Mouse (Mus musculus): Measurements from ENCODE around the gene Elmo1. TPM values are rescaled to one million over a fixed set of nuclear protein-coding genes. Genes with fewer than 3 reads are reported as not detected.

Gene Elmo1
- total and polyA plus RNA-seq, 2 experiments from 2014 or later: 35.2 to 36.4 TPM

- ATAC-seq (ENCODE audit: low FRiP score): no peak
- no peaks in the 10 kb centered on the region for H3K27me3 ChIP-seq (ENCODE audit: insufficient read depth, low read length)
- peaks cover 12% of the 10 kb centered on the region for H3K4me1 ChIP-seq (ENCODE audit: insufficient read depth, low read length)
- no peaks in the 10 kb centered on the region for H3K9me3 ChIP-seq (ENCODE audit: low read length)
- no peak for TF ChIP-seq CTCF (IDR thresholded peaks at IDR 0.05)
- WGBS: 74% methylated on average over 4 of the region's 4 CpGs
- peak overlapping the region; percentile 71 for H3K4me2 ChIP-seq (ENCODE audit: low read depth, low read length, poor library complexity, severe bottlenecking)
- no peak overlapping the region; the same call in 1 of the 2 replicates for H3K27ac ChIP-seq (ENCODE audit: low read depth, low read length)
- peak overlapping the region; percentile 54 for H3K9ac ChIP-seq (replicated peaks; ENCODE audit: low read length, poor library complexity, severe bottlenecking)
- H3K4me3 ChIP-seq (ENCODE audit: low read depth, low read length): peak overlapping the region; percentile 48
- no peaks in the 10 kb centered on the region for H3K36me3 ChIP-seq (ENCODE audit: insufficient read depth, low read length)
- no peak for DNase-seq (ENCODE audit: low spot score)
Observed at GRCm38 (mm10) chr13:20474600-20474999, 384.2 kb downstream of the Elmo1 start.

- Histone ChIP-seq H3K4me2 (ENCODE audit: low read depth, low read length, poor library complexity, severe bottlenecking) (no peak overlapping the region), H3K9ac (replicated peaks; ENCODE audit: low read length, poor library complexity, severe bottlenecking) (no peak overlapping the region), H3K4me3 (ENCODE audit: low read depth, low read length) (no peak overlapping the region), H3K9me3 (ENCODE audit: low read length) (no peaks in the 10 kb centered on the region), H3K27me3 (ENCODE audit: insufficient read depth, low read length) (no peaks in the 10 kb centered on the region), H3K36me3 (ENCODE audit: insufficient read depth, low read length) (0 out of 2 replicates have a peak, but pooled peaks cover 2% of the 10 kb centered on the region), H3K4me1 (ENCODE audit: insufficient read depth, low read length) (0 out of 2 replicates have a peak, but pooled peaks cover 3% of the 10 kb centered on the region), H3K27ac (ENCODE audit: low read depth, low read length) (no peak overlapping the region)
- ATAC-seq (ENCODE audit: low FRiP score) (no peak), DNase-seq (ENCODE audit: low spot score) (no peak)
- WGBS: 85% methylated on average over 1 of the region's 1 CpGs
- TF ChIP-seq CTCF (IDR thresholded peaks at IDR 0.05): no peak
Observed at GRCm38 (mm10) chr13:20481805-20482204, 391.4 kb downstream of the Elmo1 start.

- no peak overlapping the region for H3K4me3 ChIP-seq (ENCODE audit: low read depth, low read length)
- no peak overlapping the region for H3K27ac ChIP-seq (ENCODE audit: low read depth, low read length)
- peak; percentile 46 for TF ChIP-seq CTCF (IDR thresholded peaks at IDR 0.05)
- no peaks in the 10 kb centered on the region for H3K4me1 ChIP-seq (ENCODE audit: insufficient read depth, low read length)
- ATAC-seq (ENCODE audit: low FRiP score) (no peak; the same call in 1 of the 2 replicates), DNase-seq (ENCODE audit: low spot score) (no peak)
- 60% methylated on average over 3 of the region's 3 CpGs for WGBS
- H3K36me3 ChIP-seq (ENCODE audit: insufficient read depth, low read length): no peaks in the 10 kb centered on the region
- H3K27me3 ChIP-seq (ENCODE audit: insufficient read depth, low read length): no peaks in the 10 kb centered on the region
- H3K9ac ChIP-seq (replicated peaks; ENCODE audit: low read length, poor library complexity, severe bottlenecking): no peak overlapping the region
- H3K9me3 ChIP-seq (ENCODE audit: low read length): no peaks in the 10 kb centered on the region
- no peak overlapping the region for H3K4me2 ChIP-seq (ENCODE audit: low read depth, low read length, poor library complexity, severe bottlenecking)
Observed at GRCm38 (mm10) chr13:20489110-20489509, 398.7 kb downstream of the Elmo1 start.

GRCm38 (mm10) chr13:20489698-20490417 lies 399.5 kb downstream of the Elmo1 start:
- peak; percentile 77 for TF ChIP-seq CTCF (IDR thresholded peaks at IDR 0.05)
- H3K36me3 ChIP-seq (ENCODE audit: insufficient read depth, low read length): no peaks in the 10 kb centered on the region
- no peaks in the 10 kb centered on the region for H3K9me3 ChIP-seq (ENCODE audit: low read length)
- no peak overlapping the region for H3K4me3 ChIP-seq (ENCODE audit: low read depth, low read length)
- peak; percentile 73 for DNase-seq (ENCODE audit: low spot score)
- no peak overlapping the region for H3K4me2 ChIP-seq (ENCODE audit: low read depth, low read length, poor library complexity, severe bottlenecking)
- no peaks in the 10 kb centered on the region for H3K27me3 ChIP-seq (ENCODE audit: insufficient read depth, low read length)
- H3K27ac ChIP-seq (ENCODE audit: low read depth, low read length): no peak overlapping the region
- WGBS: 50% methylated on average over 8 of the region's 8 CpGs
- peak; percentile 60; the same call in 1 of the 2 replicates for ATAC-seq (ENCODE audit: low FRiP score)
- no peak overlapping the region for H3K9ac ChIP-seq (replicated peaks; ENCODE audit: low read length, poor library complexity, severe bottlenecking)
- H3K4me1 ChIP-seq (ENCODE audit: insufficient read depth, low read length): no peaks in the 10 kb centered on the region

GRCm38 (mm10) chr13:20490860-20491594 lies 400.6 kb downstream of the Elmo1 start:
- H3K27ac ChIP-seq (ENCODE audit: low read depth, low read length): no peak overlapping the region
- no peak overlapping the region for H3K4me2 ChIP-seq (ENCODE audit: low read depth, low read length, poor library complexity, severe bottlenecking)
- WGBS: 67% methylated on average over 5 of the region's 5 CpGs
- ATAC-seq (ENCODE audit: low FRiP score) (no peak), DNase-seq (ENCODE audit: low spot score) (peak; percentile 28)
- no peaks in the 10 kb centered on the region for H3K36me3 ChIP-seq (ENCODE audit: insufficient read depth, low read length)
- no peaks in the 10 kb centered on the region for H3K4me1 ChIP-seq (ENCODE audit: insufficient read depth, low read length)
- H3K27me3 ChIP-seq (ENCODE audit: insufficient read depth, low read length): no peaks in the 10 kb centered on the region
- no peaks in the 10 kb centered on the region for H3K9me3 ChIP-seq (ENCODE audit: low read length)
- H3K9ac ChIP-seq (replicated peaks; ENCODE audit: low read length, poor library complexity, severe bottlenecking): no peak overlapping the region
- TF ChIP-seq CTCF (IDR thresholded peaks at IDR 0.05): no peak
- no peak overlapping the region for H3K4me3 ChIP-seq (ENCODE audit: low read depth, low read length)

- Histone ChIP-seq H3K27me3 (ENCODE audit: insufficient read depth, low read length) (no peaks in the 10 kb centered on the region), H3K9ac (replicated peaks; ENCODE audit: low read length, poor library complexity, severe bottlenecking) (no peak overlapping the region), H3K4me3 (ENCODE audit: low read depth, low read length) (no peak overlapping the region), H3K9me3 (ENCODE audit: low read length) (no peaks in the 10 kb centered on the region), H3K36me3 (ENCODE audit: insufficient read depth, low read length) (no peaks in the 10 kb centered on the region), H3K27ac (ENCODE audit: low read depth, low read length) (no peak overlapping the region), H3K4me1 (ENCODE audit: insufficient read depth, low read length) (no peaks in the 10 kb centered on the region), H3K4me2 (ENCODE audit: low read depth, low read length, poor library complexity, severe bottlenecking) (no peak overlapping the region)
- DNase-seq (ENCODE audit: low spot score) (no peak), ATAC-seq (ENCODE audit: low FRiP score) (no peak)
- TF ChIP-seq CTCF (IDR thresholded peaks at IDR 0.05): no peak
- 75% methylated on average over 3 of the region's 3 CpGs for WGBS
Observed at GRCm38 (mm10) chr13:20491666-20492065, 401.3 kb downstream of the Elmo1 start.
